Mouse (Mus musculus): ENCODE measurements around the gene Usp22.
"Not testable (repeated sequence)": the region's sequence is repeated elsewhere in the genome, so short reads cannot be mapped to it uniquely, and the experiment has no call there.

The Usp22 gene

GRCm38 (mm10) chr11:61183820-61184219 lies 9.0 kb upstream of the Usp22 start:
- no peak for DNase-seq

GRCm38 (mm10) chr11:61181624-61182023 lies 6.8 kb upstream of the Usp22 start:
- DNase-seq = no peak

GRCm38 (mm10) chr11:61180361-61180760 lies 5.5 kb upstream of the Usp22 start:
- DNase-seq = no peak

- DNase-seq = no peak
These were observed 1.5 kb upstream of the Usp22 start for GRCm38 (mm10) chr11:61176321-61176720.

GRCm38 (mm10) chr11:61175778-61176177 lies 923 bp upstream of the Usp22 start:
- no peak for DNase-seq

- DNase-seq = peak; percentile 68 to 71
These were observed 499 bp downstream of the Usp22 start for GRCm38 (mm10) chr11:61174291-61174820.

- not testable (repeated sequence) for DNase-seq
These were observed 1.4 kb downstream of the Usp22 start for GRCm38 (mm10) chr11:61173477-61173876.

GRCm38 (mm10) chr11:61170184-61170583 lies 4.7 kb downstream of the Usp22 start:
- no peak for DNase-seq

- no peak for DNase-seq
These were observed 10.0 kb downstream of the Usp22 start for GRCm38 (mm10) chr11:61164881-61165280.

- no peak for DNase-seq
These were observed 10.5 kb downstream of the Usp22 start for GRCm38 (mm10) chr11:61164366-61164765.

- DNase-seq = no peak
These were observed 11.5 kb downstream of the Usp22 start for GRCm38 (mm10) chr11:61163341-61163740.

- no peak for DNase-seq
These were observed 12.1 kb downstream of the Usp22 start for GRCm38 (mm10) chr11:61162776-61163175.

- no peak for DNase-seq
These were observed 13.7 kb downstream of the Usp22 start for GRCm38 (mm10) chr11:61161121-61161520.

- DNase-seq = no peak
These were observed 14.8 kb downstream of the Usp22 start for GRCm38 (mm10) chr11:61159796-61160732.

- no peak for DNase-seq
These were observed 16.7 kb downstream of the Usp22 start for GRCm38 (mm10) chr11:61158141-61158540.

- peak in 1 of 2 experiments; percentile 25 for DNase-seq
These were observed 19.1 kb downstream of the Usp22 start for GRCm38 (mm10) chr11:61155727-61156126.

GRCm38 (mm10) chr11:61150233-61151001 lies 24.4 kb downstream of the Usp22 start:
- no peak for DNase-seq

- peak in 1 of 2 experiments; percentile 45 for DNase-seq
These were observed 27.6 kb downstream of the Usp22 start for GRCm38 (mm10) chr11:61147300-61147683.

GRCm38 (mm10) chr11:61146645-61147299 lies 28.1 kb downstream of the Usp22 start:
- DNase-seq = peak; percentile 22 to 39

- DNase-seq = no peak
These were observed 29.3 kb downstream of the Usp22 start for GRCm38 (mm10) chr11:61145551-61145950.

GRCm38 (mm10) chr11:61143564-61144469 lies 31.0 kb downstream of the Usp22 start:
- DNase-seq = no peak

All from lung, adult 18-20 months (tissue).